In the genomic region with DNA sequence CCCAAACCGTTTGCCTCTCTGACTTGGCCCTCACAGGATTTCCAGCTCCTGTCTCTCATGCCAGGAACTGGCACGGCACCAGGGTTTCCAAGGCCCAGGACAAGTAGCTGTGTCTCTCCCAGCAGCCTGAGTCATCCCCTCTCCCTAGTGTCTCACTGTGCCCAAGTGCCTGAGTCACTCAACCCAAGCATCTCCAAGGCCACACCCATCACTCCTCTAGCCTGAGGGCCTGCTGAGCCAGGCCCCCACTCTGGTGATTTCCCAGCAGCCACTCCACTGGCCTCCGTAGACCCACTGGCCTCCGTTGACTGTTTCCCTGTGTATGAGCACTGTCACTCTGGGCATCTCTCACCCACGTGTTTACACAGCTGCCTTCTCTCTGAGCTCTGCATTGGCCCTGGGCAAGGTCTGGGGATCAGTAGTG, we compare ENCODE assay signal across 8 mouse cellular contexts. TPM values are rescaled to one million over a fixed set of nuclear protein-coding genes. Genes with fewer than 3 reads are reported as not detected.
DNase-seq lines count a peak whose midpoint lies in the region; ATAC-seq lines count a peak whose summit lies in the region.

No protein-coding gene starts in this region.

- no peaks in the 10 kb centered on the region for H3K36me3 ChIP-seq in embryonic facial prominence, embryonic 10.5 days (replicated peaks)
- H3K36me3 ChIP-seq in heart, embryonic 10.5 days: no peaks in the 10 kb centered on the region
- H3K36me3 ChIP-seq in midbrain, embryonic 10.5 days: no peaks in the 10 kb centered on the region
- H3K36me3 ChIP-seq in liver, embryonic 11.5 days (ENCODE audit: control insufficient read depth, insufficient read depth, low read length): no peaks in the 10 kb centered on the region

- H3K4me3 ChIP-seq in embryonic facial prominence, embryonic 10.5 days: no peak overlapping the region
- no peak overlapping the region for H3K4me3 ChIP-seq in heart, embryonic 10.5 days
- H3K4me3 ChIP-seq in midbrain, embryonic 10.5 days: no peak overlapping the region
- no peak overlapping the region for H3K4me3 ChIP-seq in liver, embryonic 11.5 days (ENCODE audit: low read depth, low read length)

- peak overlapping the region; percentile 68 for H3K27ac ChIP-seq in embryonic facial prominence, embryonic 10.5 days (replicated peaks)
- H3K27ac ChIP-seq in heart, embryonic 10.5 days: peak overlapping the region; percentile 42
- H3K27ac ChIP-seq in midbrain, embryonic 10.5 days (replicated peaks): peak overlapping the region; percentile 46
- no peak overlapping the region for H3K27ac ChIP-seq in liver, embryonic 11.5 days (ENCODE audit: low read depth, low read length)

- H3K9me3 ChIP-seq in embryonic facial prominence, embryonic 10.5 days: no peaks in the 10 kb centered on the region
- no peaks in the 10 kb centered on the region for H3K9me3 ChIP-seq in heart, embryonic 10.5 days
- no peaks in the 10 kb centered on the region for H3K9me3 ChIP-seq in midbrain, embryonic 10.5 days (replicated peaks)
- no peaks in the 10 kb centered on the region for H3K9me3 ChIP-seq in liver, embryonic 11.5 days (ENCODE audit: control insufficient read depth, low read length)

- H3K4me1 ChIP-seq in embryonic facial prominence, embryonic 10.5 days: peaks cover 71% of the 10 kb centered on the region
- peaks cover 43% of the 10 kb centered on the region for H3K4me1 ChIP-seq in heart, embryonic 10.5 days
- peaks cover 73% of the 10 kb centered on the region for H3K4me1 ChIP-seq in midbrain, embryonic 10.5 days
- H3K4me1 ChIP-seq in liver, embryonic 11.5 days (replicated peaks; ENCODE audit: control insufficient read depth, insufficient read depth, low read length): no peaks in the 10 kb centered on the region

- peak; percentile 21 to 48 for DNase-seq in urinary bladder, adult 18-20 months (ENCODE audit: low spot score in 2 of 2)
- DNase-seq in urinary bladder, postnatal 10 days (ENCODE audit: low spot score): no peak
- DNase-seq in embryonic facial prominence, embryonic 10.5 days (ENCODE audit: low spot score): no peak
- peak; percentile 74 for DNase-seq in heart, embryonic 10.5 days (ENCODE audit: low spot score)
- DNase-seq in layer of hippocampus, adult 8-10 months (ENCODE audit: low spot score in 2 of 2): peak; percentile 43 to 66
- no peak for DNase-seq in midbrain, embryonic 10.5 days (ENCODE audit: low spot score)
- peak; percentile 74 for DNase-seq in testis, postnatal 10 days (ENCODE audit: low spot score)
- DNase-seq in liver, embryonic 11.5 days (ENCODE audit: low spot score): no peak

- H3K27me3 ChIP-seq in embryonic facial prominence, embryonic 10.5 days (replicated peaks; ENCODE audit: low read depth, poor library complexity, severe bottlenecking): 0 out of 2 replicates have a peak, but pooled peaks cover 7% of the 10 kb centered on the region
- peaks cover 8% of the 10 kb centered on the region; the same call in 1 of the 2 replicates for H3K27me3 ChIP-seq in heart, embryonic 10.5 days (ENCODE audit: insufficient read depth, poor library complexity, severe bottlenecking)
- H3K27me3 ChIP-seq in midbrain, embryonic 10.5 days (ENCODE audit: low read depth, poor library complexity, severe bottlenecking): peaks cover 45% of the 10 kb centered on the region
- H3K27me3 ChIP-seq in liver, embryonic 11.5 days (replicated peaks; ENCODE audit: control insufficient read depth, insufficient read depth, low read length): no peaks in the 10 kb centered on the region

- H3K9ac ChIP-seq in liver, embryonic 11.5 days (ENCODE audit: low read depth, low read length): no peak overlapping the region

- WGBS in embryonic facial prominence, embryonic 10.5 days: 42% methylated on average over 5 of the region's 5 CpGs
- WGBS in heart, embryonic 10.5 days: 56% methylated on average over 5 of the region's 5 CpGs
- WGBS in midbrain, embryonic 10.5 days: 71% methylated on average over 5 of the region's 5 CpGs
- WGBS in liver, embryonic 11.5 days: 63% methylated on average over 5 of the region's 5 CpGs

- no peak for ATAC-seq in liver, embryonic 11.5 days (replicated peaks; ENCODE audit: low FRiP score)

- no peak overlapping the region for H3K4me2 ChIP-seq in liver, embryonic 11.5 days

RNA-seq across cellular contexts. Expression of a gene that starts 37.7 kb away (rescaled TPM):
- polyA plus RNA-seq in embryonic facial prominence, embryonic 10.5 days (2016; fragmentation: Nextera tagmentation; extraction: Ambion mirVana): 10.2 and 13.4 TPM in 2 replicates
- 2.1 and 2.3 TPM in 2 replicates for polyA plus RNA-seq in heart, embryonic 10.5 days (2016; fragmentation: Nextera tagmentation; extraction: Ambion mirVana)
- total RNA-seq in layer of hippocampus, adult 8-10 months (2022): 100 to 1,000 TPM; 101 to 108 (median 106) TPM
- polyA plus RNA-seq in midbrain, embryonic 10.5 days (2016; fragmentation: Nextera tagmentation; extraction: Ambion mirVana): 27.9 and 39.5 TPM in 2 replicates
- polyA plus RNA-seq in liver, embryonic 11.5 days (2014; fragmentation: Nextera tagmentation; extraction: Ambion mirVana): 0.32 and 0.69 TPM in 2 replicates

RNA-seq across cellular contexts. Expression of a gene that starts 48.1 kb away (rescaled TPM):
- 1,061 and 1,072 TPM in 2 replicates for polyA plus RNA-seq in embryonic facial prominence, embryonic 10.5 days (2016; fragmentation: Nextera tagmentation; extraction: Ambion mirVana)
- polyA plus RNA-seq in heart, embryonic 10.5 days (2016; fragmentation: Nextera tagmentation; extraction: Ambion mirVana): 1,580 and 1,787 TPM in 2 replicates
- 10 to 100 TPM; 16.8 to 24.1 (median 21.3) TPM for total RNA-seq in layer of hippocampus, adult 8-10 months (2022)
- polyA plus RNA-seq in midbrain, embryonic 10.5 days (2016; fragmentation: Nextera tagmentation; extraction: Ambion mirVana): 789 and 882 TPM in 2 replicates
- polyA plus RNA-seq in liver, embryonic 11.5 days (2014; fragmentation: Nextera tagmentation; extraction: Ambion mirVana): 224 and 232 TPM in 2 replicates

Comparison
In these comparisons a context has a peak if more than half of its experiments do, and no peak if none do; other contexts are left out.
1. DNase-seq: peak in urinary bladder, adult 18-20 months (2 of 2), heart, embryonic 10.5 days (single experiment), layer of hippocampus, adult 8-10 months (2 of 2) and testis, postnatal 10 days (single experiment); none in urinary bladder, postnatal 10 days (single experiment), embryonic facial prominence, embryonic 10.5 days (single experiment), midbrain, embryonic 10.5 days (single experiment) and liver, embryonic 11.5 days (single experiment).